Mouse (Mus musculus) thymus, postnatal 10 days (tissue): ENCODE data around the gene Hook2.

Experiments used
- DNase-seq, 2 experiments: peaks; one replicate each; pipeline ENCODE4 v3.0.0; 2021; ENCODE audit warnings: low spot score in 2 of 2

Gene Hook2

DNA sequence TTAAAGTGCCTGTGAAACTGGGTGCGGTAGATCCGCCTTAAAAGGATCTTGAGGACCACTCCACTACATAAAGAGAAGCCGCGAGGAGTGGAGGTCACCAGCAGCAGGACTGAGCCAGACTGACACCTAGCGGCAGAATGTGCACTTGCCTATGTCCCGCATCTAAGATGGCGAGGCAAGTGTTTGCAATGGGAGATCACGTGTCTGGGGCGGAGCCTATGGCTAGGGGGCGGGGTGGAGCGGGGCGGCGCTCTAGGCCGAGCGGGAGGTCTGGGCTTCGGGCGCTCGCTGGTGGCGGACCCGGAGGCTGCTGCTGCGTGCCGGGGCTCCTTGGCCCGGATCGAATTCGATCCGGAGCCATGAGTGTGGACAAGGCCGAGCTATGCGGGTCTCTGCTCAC, at the start of gene Hook2:
TSS of gene Hook2 (plus strand) at position 255 of the 400 bp plus-strand sequence.
- peak; percentile 95 to 97 for DNase-seq

GRCm38 (mm10) chr8:84943699-84944098, 46.7 kb upstream of the Hook2 start:
- no peak for DNase-seq

DNA sequence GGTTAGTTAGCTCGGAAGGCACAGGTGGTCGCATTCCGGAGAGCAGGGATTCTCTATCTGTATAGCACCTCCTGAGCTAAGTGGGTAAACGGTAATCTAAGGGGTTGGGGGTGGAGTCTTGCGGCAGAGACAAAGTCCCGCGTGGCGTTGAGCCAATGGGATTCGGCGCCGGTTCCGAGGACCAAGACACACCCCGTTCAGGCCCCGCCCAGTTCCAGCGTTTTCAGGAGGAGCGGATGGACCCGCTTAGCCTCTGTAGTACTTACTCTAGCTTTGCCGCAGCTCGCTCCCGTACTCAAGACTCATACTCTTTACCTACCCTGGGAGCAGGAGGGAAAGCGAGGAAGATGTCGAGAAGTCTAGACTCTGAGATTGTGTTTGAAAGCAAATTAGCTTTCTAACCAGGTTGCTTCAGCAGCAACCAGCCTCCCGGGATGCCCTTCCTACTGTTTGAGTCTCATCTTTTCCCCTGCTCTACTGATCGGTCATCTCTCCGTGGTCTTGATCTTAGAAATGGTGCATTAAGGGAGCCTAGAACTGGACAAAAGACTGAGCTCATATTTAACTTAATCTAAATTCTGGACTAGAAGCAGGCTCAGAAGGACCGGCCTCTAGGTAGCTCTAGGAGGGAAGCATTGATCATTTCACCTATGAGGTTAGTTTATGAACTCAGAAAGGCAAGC, 45.8 kb upstream of the Hook2 start:
- DNase-seq, result peak; percentile 36 to 39

DNA sequence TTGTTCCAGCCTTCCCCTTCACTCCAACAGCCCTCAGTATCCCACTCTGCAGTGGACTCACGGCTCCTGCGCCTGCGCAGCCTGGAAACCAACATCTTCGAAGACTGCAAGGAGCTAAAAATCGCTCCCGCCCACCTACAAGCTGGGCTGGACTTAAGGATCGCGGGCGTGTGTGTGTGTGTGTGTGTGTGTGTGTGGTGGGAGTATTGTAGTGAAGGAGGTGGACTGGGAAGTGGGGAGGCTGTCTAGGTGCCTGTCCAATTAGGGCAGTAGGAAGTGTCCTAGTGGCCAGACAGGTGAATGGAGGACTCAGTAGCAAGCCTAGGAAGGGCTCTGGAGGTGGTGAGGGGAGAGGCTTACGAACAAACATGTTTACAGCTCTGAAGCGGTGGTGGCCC, 45.2 kb upstream of the Hook2 start:
- no peak for DNase-seq

- no peak for DNase-seq
These were observed 44.5 kb upstream of the Hook2 start for GRCm38 (mm10) chr8:84945633-84946527.

DNA sequence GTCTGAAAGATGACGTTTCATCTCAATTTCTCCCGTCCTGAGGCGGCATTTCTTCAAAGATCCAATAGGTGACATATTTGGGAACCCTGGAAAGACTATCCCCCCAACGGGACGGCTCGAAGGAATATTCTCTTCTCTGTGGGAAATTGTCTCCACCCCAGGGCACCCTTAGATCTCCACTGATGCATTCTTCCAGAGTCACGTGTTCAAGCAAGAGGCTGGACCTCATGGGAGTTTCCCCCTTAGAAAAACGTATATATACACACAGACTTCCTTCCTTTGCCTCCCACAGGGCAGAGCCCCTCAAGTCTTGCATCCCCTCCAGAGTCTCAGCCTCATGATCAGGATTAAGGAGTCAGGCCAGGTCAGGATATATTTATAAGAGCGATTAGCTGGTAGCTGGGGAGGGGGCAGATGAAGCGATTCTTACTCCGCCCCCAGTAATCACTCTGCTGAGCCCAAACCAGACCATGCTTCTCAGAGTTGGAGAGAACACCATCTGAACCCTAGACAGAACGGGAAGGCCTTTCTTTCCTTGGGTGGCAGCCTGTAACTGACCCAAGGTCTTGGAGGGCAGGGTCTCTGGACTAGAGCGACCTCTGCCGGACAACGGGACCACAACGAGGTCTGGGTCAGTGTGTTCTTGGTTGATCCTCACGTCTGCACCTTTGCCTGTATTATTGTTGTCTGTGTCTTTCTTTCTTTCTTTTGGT, 43.7 kb upstream of the Hook2 start, which contains the start of gene Rtbdn:
TSS of gene Rtbdn (plus strand) at position 464 of the 713 bp plus-strand sequence.
- DNase-seq, result no peak

GRCm38 (mm10) chr8:84947241-84947545, 43.2 kb upstream of the Hook2 start:
- no peak for DNase-seq

GRCm38 (mm10) chr8:84949753-84950152, 40.6 kb upstream of the Hook2 start:
- no peak for DNase-seq

DNA sequence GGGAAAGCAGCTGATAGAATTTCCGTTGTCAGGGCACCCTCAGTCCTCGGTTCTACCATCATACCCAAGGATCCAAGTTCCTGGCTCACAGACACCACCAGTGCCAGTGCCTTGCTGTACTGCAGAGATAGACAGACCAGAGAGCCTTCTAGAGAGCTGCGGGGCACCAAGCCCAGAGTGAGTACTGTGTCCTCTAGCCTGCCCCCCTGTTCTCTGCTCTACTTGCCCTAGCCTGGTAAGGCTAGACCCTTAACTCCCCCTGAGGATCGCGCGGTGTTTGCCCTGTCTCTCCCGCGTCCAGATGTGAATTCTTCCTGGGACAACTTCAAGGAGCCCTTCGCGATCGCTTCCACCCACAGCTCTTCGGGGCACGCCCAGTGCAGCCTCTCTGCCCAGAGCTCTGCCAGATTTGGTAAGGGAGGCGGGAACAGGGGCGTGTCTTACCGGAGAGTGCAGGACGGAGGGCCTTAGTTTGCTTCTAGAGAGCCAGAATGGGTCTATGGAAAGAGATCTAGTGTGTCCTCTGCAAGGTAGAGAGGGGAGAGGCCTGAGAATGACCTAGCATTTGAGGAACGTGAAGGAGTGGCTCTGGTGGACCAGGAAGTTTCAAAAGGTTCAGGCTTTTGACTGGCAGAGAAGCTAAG, 37.7 kb upstream of the Hook2 start:
- no peak for DNase-seq

- peak; percentile 54 to 80 for DNase-seq
These were observed 33.6 kb upstream of the Hook2 start for GRCm38 (mm10) chr8:84956768-84957167.

DNA sequence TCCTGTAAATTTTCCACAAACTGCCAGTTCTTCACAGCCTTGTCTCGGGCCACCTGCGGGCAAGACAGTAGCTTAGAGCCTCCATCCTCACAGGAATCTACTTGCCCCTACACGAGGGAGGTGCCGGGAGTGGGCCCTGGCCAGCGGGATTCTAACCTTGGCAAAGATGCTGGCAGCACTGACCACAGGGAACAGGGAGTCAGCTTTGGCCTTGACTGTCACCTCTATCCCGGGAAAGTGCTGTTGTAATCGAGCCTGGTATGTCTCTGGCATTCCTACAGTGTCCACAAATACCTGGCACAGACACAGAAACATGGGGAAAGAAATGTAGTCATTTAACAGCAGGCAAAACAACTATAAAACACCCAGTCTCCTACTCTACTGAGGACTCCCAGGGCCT, 30.6 kb upstream of the Hook2 start:
- DNase-seq, result no peak

- no peak for DNase-seq
These were observed 26.5 kb upstream of the Hook2 start for GRCm38 (mm10) chr8:84963952-84964351.

DNA sequence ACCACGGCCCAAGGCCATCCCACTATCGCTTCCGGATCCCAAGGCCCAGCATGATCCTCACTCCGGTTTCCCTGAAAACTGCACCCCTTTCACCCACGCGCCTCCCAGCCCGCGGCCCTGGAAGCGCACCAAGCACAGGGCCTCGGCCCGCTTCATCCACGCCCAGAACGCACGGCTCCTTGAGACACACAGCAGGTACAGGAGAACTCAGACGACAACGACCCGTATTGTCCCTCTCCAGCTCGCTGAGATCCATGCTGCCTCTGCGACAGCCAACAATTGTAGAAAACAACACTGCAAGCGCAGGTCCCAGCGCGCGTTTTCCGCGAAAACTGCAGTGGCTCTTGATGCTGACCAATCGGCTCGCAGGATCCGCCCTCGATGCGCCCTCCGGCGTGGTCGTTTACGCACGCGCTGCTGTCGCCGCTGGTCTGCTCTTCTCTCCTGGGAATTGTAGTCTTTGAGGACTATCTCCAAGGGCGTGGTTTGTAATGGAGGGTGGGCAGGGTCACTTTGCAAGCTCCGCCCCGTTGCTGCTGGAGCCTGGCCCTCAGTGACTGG, 24.6 kb upstream of the Hook2 start:
- DNase-seq, result peak; percentile 84 to 86

GRCm38 (mm10) chr8:84966603-84967002, 23.8 kb upstream of the Hook2 start:
- DNase-seq, result no peak

GRCm38 (mm10) chr8:84967532-84968304, 22.7 kb upstream of the Hook2 start:
- no peak for DNase-seq

DNA sequence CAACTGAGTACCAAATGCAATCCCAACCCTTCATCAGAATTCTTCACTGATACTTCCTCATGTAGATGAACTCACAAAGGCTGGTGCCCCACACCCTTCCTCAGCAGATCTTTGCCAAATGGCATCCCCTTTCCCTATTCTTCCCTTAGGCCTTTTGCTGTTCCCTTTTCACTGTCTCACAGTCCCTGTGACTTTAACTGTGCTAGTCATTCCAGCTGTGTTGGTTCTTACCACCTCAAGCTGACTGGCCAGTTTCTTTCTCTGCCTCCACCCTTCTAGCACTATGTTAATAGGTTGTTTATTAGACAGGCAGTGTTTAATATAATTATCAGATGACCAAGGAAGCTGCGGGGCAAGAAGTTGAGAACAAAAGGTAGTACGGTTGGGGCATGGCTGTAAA, 21.8 kb upstream of the Hook2 start:
- DNase-seq, result no peak

DNA sequence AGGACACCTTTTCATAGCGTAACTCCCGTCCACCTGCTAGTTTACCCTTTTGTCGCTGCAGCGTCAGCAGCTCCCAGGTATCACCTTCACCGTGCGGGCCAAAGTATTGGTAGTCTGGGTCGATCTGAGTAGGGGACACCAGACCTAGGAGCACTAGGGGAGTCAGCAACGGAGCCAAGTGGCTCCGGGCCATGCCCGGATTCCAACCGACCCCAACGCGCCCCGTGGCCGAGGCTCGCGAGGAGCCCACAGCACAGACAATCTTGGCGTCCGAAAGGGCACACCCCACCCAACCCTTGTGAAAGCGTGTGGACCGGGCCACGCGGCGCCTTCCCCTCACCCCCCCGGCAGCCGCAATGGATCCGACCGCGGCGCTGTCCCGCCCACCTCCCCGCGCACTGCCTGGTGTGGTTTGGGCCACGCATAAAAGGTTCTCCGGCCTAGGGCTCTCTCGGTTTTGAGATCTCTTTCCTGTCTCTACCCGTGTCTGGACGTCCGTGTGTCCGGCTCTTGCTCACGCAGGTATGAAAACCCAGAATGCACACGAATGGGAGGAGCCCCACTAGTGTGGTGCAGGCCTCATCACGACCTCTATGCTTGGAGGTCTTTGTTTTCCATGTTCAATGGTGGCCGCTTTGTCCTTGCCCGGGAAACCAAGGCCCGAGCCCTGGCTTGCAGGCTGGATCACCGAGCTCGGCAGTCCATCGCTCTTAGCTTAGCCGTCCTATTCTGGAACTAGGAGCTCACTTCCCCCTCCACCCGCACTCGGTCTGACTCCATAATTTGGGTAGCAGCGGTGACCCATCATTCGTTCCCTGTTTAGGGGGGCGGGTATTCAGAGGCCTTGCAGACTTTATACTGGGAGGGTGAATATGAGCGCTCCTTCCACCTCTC, 20.9 kb upstream of the Hook2 start, which contains the start of the genes Gm49661, Prdx2 and Rnaseh2a:
TSS of gene Gm49661 (minus strand) at position 193 of the 894 bp plus-strand sequence.
TSS of gene Prdx2 (plus strand) at position 347 of the 894 bp plus-strand sequence.
TSS of gene Rnaseh2a (minus strand) at position 527 of the 894 bp plus-strand sequence.
- peak in 1 of 2 experiments; percentile 54 for DNase-seq

DNA sequence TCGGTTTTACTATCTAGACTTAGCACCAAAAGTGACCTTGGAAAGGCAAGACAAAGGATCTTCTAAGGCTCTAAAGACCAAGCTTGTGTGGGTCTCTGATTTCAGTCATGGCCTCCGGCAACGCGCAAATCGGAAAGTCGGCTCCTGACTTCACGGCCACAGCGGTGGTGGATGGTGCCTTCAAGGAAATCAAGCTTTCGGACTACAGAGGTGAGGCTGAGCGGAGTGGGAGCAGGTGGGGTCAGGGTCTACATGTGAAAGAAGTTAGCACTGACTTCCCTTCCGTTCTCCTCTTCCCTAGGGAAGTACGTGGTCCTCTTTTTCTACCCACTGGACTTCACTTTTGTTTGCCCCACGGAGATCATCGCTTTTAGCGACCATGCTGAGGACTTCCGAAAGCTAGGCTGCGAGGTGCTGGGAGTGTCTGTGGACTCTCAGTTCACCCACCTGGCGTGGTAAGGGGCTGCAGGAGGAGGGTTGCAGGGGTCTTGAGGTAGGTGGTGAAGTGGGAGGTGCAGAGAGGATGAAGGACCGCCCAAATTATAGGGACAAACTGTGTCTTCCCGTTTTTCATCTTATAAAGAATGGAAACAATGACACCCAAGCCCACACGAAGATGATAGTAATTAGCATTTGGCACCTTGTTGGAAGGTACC, 20.1 kb upstream of the Hook2 start:
- DNase-seq, result no peak

DNA sequence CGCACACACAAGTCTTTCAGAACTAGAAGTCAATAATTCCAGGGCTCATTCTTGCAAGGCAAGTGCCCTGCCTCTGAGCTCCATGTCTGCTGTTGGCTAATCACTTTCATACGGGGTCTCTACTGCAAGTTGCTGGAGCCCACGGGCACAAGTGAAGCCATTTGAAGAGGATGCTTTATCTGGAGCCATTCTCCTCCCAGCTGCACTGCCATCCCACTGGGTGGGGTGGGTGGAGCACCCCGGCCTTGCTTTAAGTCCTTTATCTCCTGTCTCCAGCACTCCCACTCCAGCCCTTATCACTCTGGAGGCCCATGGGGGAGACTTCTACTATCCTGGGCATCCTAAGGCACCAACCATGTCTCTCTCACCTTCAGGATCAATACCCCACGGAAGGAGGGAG, 19.5 kb upstream of the Hook2 start:
- DNase-seq, result no peak
